Mouse (Mus musculus): ENCODE results near the gene Bcr.
A peak's percentile ranks its signal among the peaks of the same experiment; 100 is the strongest.

The Bcr gene

GRCm38 (mm10) chr10:75129283-75129710, 68.9 kb downstream of the Bcr start:
- no peak for DNase-seq (ENCODE audit: low read depth, low spot score)

GRCm38 (mm10) chr10:75130372-75131046, 70.1 kb downstream of the Bcr start:
- DNase-seq (ENCODE audit: low read depth, low spot score): no peak

GRCm38 (mm10) chr10:75131625-75132024, 71.2 kb downstream of the Bcr start:
- DNase-seq (ENCODE audit: low read depth, low spot score): no peak

GRCm38 (mm10) chr10:75134861-75135517, 74.6 kb downstream of the Bcr start:
- no peak for DNase-seq (ENCODE audit: low read depth, low spot score)

GRCm38 (mm10) chr10:75135518-75136162, 75.2 kb downstream of the Bcr start:
- no peak for DNase-seq (ENCODE audit: low read depth, low spot score)

- DNase-seq (ENCODE audit: low read depth, low spot score): no peak
Observed at GRCm38 (mm10) chr10:75137148-75137547, 76.8 kb downstream of the Bcr start.

GRCm38 (mm10) chr10:75145221-75145620, 84.8 kb downstream of the Bcr start:
- DNase-seq (ENCODE audit: low read depth, low spot score): no peak

GRCm38 (mm10) chr10:75146001-75146400, 85.6 kb downstream of the Bcr start:
- DNase-seq (ENCODE audit: low read depth, low spot score): no peak

- no peak for DNase-seq (ENCODE audit: low read depth, low spot score)
Observed at GRCm38 (mm10) chr10:75146619-75147018, 86.2 kb downstream of the Bcr start.

GRCm38 (mm10) chr10:75148295-75148694, 87.9 kb downstream of the Bcr start:
- DNase-seq (ENCODE audit: low read depth, low spot score): peak; percentile 46

- DNase-seq (ENCODE audit: low read depth, low spot score): no peak
Observed at GRCm38 (mm10) chr10:75150361-75150760, 90.0 kb downstream of the Bcr start.

GRCm38 (mm10) chr10:75151311-75151710, 90.9 kb downstream of the Bcr start:
- peak; percentile 82 for DNase-seq (ENCODE audit: low read depth, low spot score)

GRCm38 (mm10) chr10:75156835-75157234, 96.4 kb downstream of the Bcr start:
- DNase-seq (ENCODE audit: low read depth, low spot score): no peak

GRCm38 (mm10) chr10:75157713-75158112, 97.3 kb downstream of the Bcr start:
- DNase-seq (ENCODE audit: low read depth, low spot score): no peak

- DNase-seq (ENCODE audit: low read depth, low spot score): no peak
Observed at GRCm38 (mm10) chr10:75158356-75158755, 98.0 kb downstream of the Bcr start.

- no peak for DNase-seq (ENCODE audit: low read depth, low spot score)
Observed at GRCm38 (mm10) chr10:75160171-75160900, 99.9 kb downstream of the Bcr start.

- no peak for DNase-seq (ENCODE audit: low read depth, low spot score)
Observed at GRCm38 (mm10) chr10:75165825-75166481, 105.6 kb downstream of the Bcr start.

GRCm38 (mm10) chr10:75166601-75167000, 106.2 kb downstream of the Bcr start:
- DNase-seq (ENCODE audit: low read depth, low spot score): no peak

GRCm38 (mm10) chr10:75170207-75170850, 109.9 kb downstream of the Bcr start:
- no peak for DNase-seq (ENCODE audit: low read depth, low spot score)

GRCm38 (mm10) chr10:75173056-75173455, 112.7 kb downstream of the Bcr start:
- no peak for DNase-seq (ENCODE audit: low read depth, low spot score)

- DNase-seq (ENCODE audit: low read depth, low spot score): no peak
Observed at GRCm38 (mm10) chr10:75173712-75174111, 113.3 kb downstream of the Bcr start.
